Mouse (Mus musculus): ENCODE results near the gene Tas2r135. TPM values are rescaled to one million over a fixed set of nuclear protein-coding genes. Genes with fewer than 3 reads are reported as not detected.

Tas2r135 gene
- polyA plus RNA-seq, 1 experiment from 2014 or later: not detected

DNA sequence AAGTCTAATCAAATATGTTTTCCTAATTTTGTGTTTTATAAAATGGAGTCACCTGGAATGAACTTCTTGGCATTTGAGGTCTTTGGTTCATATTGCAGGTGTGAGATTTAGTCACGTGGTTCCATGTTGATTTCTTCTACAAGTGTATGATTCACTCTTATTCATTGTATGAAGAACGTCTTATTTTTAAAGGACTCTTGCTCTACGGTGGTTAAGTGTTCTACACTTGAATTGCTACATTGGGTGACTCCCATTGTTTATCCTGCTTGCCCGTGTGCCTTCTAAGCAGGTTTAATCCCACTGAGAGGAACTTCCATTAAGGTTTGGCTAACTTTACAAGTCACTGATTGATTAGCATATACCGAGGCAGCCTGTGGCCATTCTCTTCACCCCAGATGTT is 28.0 kb upstream of the Tas2r135 start:
- ATAC-seq (no peak), DNase-seq (no peak)
- Histone ChIP-seq H3K27ac (ENCODE audit: low read depth) (no peak overlapping the region), H3K4me1 (ENCODE audit: insufficient read depth) (peaks cover 16% of the 10 kb centered on the region), H3K4me2 (ENCODE audit: low read depth, low read length) (no peak overlapping the region), H3K9me3 (ENCODE audit: low read length) (no peaks in the 10 kb centered on the region), H3K4me3 (ENCODE audit: low read depth, low read length) (no peak overlapping the region), H3K36me3 (replicated peaks; ENCODE audit: insufficient read depth, low read length) (no peaks in the 10 kb centered on the region), H3K27me3 (ENCODE audit: insufficient read depth, low read length) (no peaks in the 10 kb centered on the region), H3K9ac (replicated peaks) (no peak overlapping the region)
- 74% methylated on average over 5 of the region's 5 CpGs for WGBS (ENCODE audit: insufficient replicate concordance)
- TF ChIP-seq EP300 (IDR thresholded peaks at IDR 0.05; ENCODE audit: low read depth) (no peak), CTCF (IDR thresholded peaks at IDR 0.05; ENCODE audit: low read depth) (no peak)

- Histone ChIP-seq H3K27ac (ENCODE audit: low read depth) (no peak overlapping the region), H3K4me3 (ENCODE audit: low read depth, low read length) (no peak overlapping the region), H3K4me1 (ENCODE audit: insufficient read depth) (peaks cover 4% of the 10 kb centered on the region; the same call in 1 of the 2 replicates), H3K9ac (replicated peaks) (no peak overlapping the region), H3K36me3 (replicated peaks; ENCODE audit: insufficient read depth, low read length) (no peaks in the 10 kb centered on the region), H3K27me3 (ENCODE audit: insufficient read depth, low read length) (no peaks in the 10 kb centered on the region), H3K4me2 (ENCODE audit: low read depth, low read length) (no peak overlapping the region), H3K9me3 (ENCODE audit: low read length) (no peaks in the 10 kb centered on the region)
- 59% methylated on average over 3 of the region's 3 CpGs for WGBS (ENCODE audit: insufficient replicate concordance)
- ATAC-seq: no peak
- DNase-seq: no peak
- no peak for TF ChIP-seq CTCF (IDR thresholded peaks at IDR 0.05; ENCODE audit: low read depth)
- TF ChIP-seq EP300 (IDR thresholded peaks at IDR 0.05; ENCODE audit: low read depth): no peak
Measured at GRCm38 (mm10) chr6:42379551-42379950, 25.7 kb upstream of the Tas2r135 start.

GRCm38 (mm10) chr6:42380416-42381144 is 24.7 kb upstream of the Tas2r135 start:
- H3K36me3 ChIP-seq (replicated peaks; ENCODE audit: insufficient read depth, low read length): no peaks in the 10 kb centered on the region
- ATAC-seq (no peak), DNase-seq (peak; percentile 39)
- 32% methylated on average over 8 of the region's 8 CpGs for WGBS (ENCODE audit: insufficient replicate concordance)
- H3K9ac ChIP-seq (replicated peaks): no peak overlapping the region
- H3K27me3 ChIP-seq (ENCODE audit: insufficient read depth, low read length): no peaks in the 10 kb centered on the region
- no peak overlapping the region for H3K4me3 ChIP-seq (ENCODE audit: low read depth, low read length)
- H3K27ac ChIP-seq (ENCODE audit: low read depth): no peak overlapping the region
- peak; percentile 85 for TF ChIP-seq CTCF (IDR thresholded peaks at IDR 0.05; ENCODE audit: low read depth)
- TF ChIP-seq EP300 (IDR thresholded peaks at IDR 0.05; ENCODE audit: low read depth): no peak
- no peak overlapping the region for H3K4me2 ChIP-seq (ENCODE audit: low read depth, low read length)
- no peaks in the 10 kb centered on the region; the same call in 1 of the 2 replicates for H3K4me1 ChIP-seq (ENCODE audit: insufficient read depth)
- no peaks in the 10 kb centered on the region for H3K9me3 ChIP-seq (ENCODE audit: low read length)

GRCm38 (mm10) chr6:42381221-42381620 is 24.0 kb upstream of the Tas2r135 start:
- H3K4me1 ChIP-seq (ENCODE audit: insufficient read depth): no peaks in the 10 kb centered on the region; the same call in 1 of the 2 replicates
- no peak overlapping the region for H3K4me3 ChIP-seq (ENCODE audit: low read depth, low read length)
- 71% methylated on average over 2 of the region's 2 CpGs for WGBS (ENCODE audit: insufficient replicate concordance)
- no peak overlapping the region for H3K9ac ChIP-seq (replicated peaks)
- H3K9me3 ChIP-seq (ENCODE audit: low read length): no peaks in the 10 kb centered on the region
- no peaks in the 10 kb centered on the region for H3K36me3 ChIP-seq (replicated peaks; ENCODE audit: insufficient read depth, low read length)
- H3K27me3 ChIP-seq (ENCODE audit: insufficient read depth, low read length): no peaks in the 10 kb centered on the region
- TF ChIP-seq EP300 (IDR thresholded peaks at IDR 0.05; ENCODE audit: low read depth): no peak
- TF ChIP-seq CTCF (IDR thresholded peaks at IDR 0.05; ENCODE audit: low read depth): no peak
- H3K4me2 ChIP-seq (ENCODE audit: low read depth, low read length): no peak overlapping the region
- no peak for DNase-seq
- no peak for ATAC-seq
- H3K27ac ChIP-seq (ENCODE audit: low read depth): no peak overlapping the region

DNA sequence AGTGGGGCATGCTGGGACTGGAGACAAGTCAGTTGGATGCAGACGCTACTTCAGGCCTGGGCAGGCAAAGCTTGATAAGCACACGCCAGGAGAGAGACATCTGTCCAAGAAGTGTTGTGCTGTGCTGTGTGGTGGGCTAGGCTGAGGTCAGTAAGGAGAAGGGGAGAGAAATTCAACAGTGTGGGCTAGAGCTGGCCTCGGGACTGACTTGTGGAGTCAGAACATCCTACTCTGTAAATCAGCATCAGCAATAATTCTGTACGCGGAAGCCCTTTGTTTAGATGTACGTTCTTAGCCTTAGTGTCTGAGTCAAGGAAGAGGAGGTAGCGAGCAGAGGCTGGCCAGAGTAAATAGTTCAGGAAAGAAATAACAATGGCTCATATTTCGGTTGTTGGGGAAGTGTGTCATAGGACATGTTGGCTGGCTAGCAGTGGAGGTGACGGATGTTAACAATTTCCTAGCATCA is 23.3 kb upstream of the Tas2r135 start:
- ATAC-seq (peak; percentile 74), DNase-seq (no peak)
- H3K9ac ChIP-seq (replicated peaks): no peak overlapping the region
- WGBS (ENCODE audit: insufficient replicate concordance): 53% methylated on average over 9 of the region's 9 CpGs
- H3K27ac ChIP-seq (ENCODE audit: low read depth): peak overlapping the region; percentile 34; the same call in 1 of the 2 replicates
- no peaks in the 10 kb centered on the region for H3K36me3 ChIP-seq (replicated peaks; ENCODE audit: insufficient read depth, low read length)
- no peak overlapping the region for H3K4me2 ChIP-seq (ENCODE audit: low read depth, low read length)
- no peaks in the 10 kb centered on the region for H3K4me1 ChIP-seq (ENCODE audit: insufficient read depth)
- no peak for TF ChIP-seq CTCF (IDR thresholded peaks at IDR 0.05; ENCODE audit: low read depth)
- TF ChIP-seq EP300 (IDR thresholded peaks at IDR 0.05; ENCODE audit: low read depth): no peak
- no peaks in the 10 kb centered on the region for H3K9me3 ChIP-seq (ENCODE audit: low read length)
- no peak overlapping the region for H3K4me3 ChIP-seq (ENCODE audit: low read depth, low read length)
- no peaks in the 10 kb centered on the region for H3K27me3 ChIP-seq (ENCODE audit: insufficient read depth, low read length)

GRCm38 (mm10) chr6:42383360-42383759 is 21.9 kb upstream of the Tas2r135 start:
- no peak overlapping the region for H3K4me3 ChIP-seq (ENCODE audit: low read depth, low read length)
- H3K27ac ChIP-seq (ENCODE audit: low read depth): no peak overlapping the region
- TF ChIP-seq CTCF (IDR thresholded peaks at IDR 0.05; ENCODE audit: low read depth) (no peak), EP300 (IDR thresholded peaks at IDR 0.05; ENCODE audit: low read depth) (no peak)
- ATAC-seq (no peak), DNase-seq (no peak)
- H3K9me3 ChIP-seq (ENCODE audit: low read length): no peaks in the 10 kb centered on the region
- WGBS (ENCODE audit: insufficient replicate concordance): 73% methylated on average over 5 of the region's 5 CpGs
- no peak overlapping the region for H3K4me2 ChIP-seq (ENCODE audit: low read depth, low read length)
- H3K36me3 ChIP-seq (replicated peaks; ENCODE audit: insufficient read depth, low read length): no peaks in the 10 kb centered on the region
- no peak overlapping the region for H3K9ac ChIP-seq (replicated peaks)
- H3K27me3 ChIP-seq (ENCODE audit: insufficient read depth, low read length): no peaks in the 10 kb centered on the region
- H3K4me1 ChIP-seq (ENCODE audit: insufficient read depth): no peaks in the 10 kb centered on the region

Measured in liver, postnatal 0 days (tissue).